Mouse (Mus musculus): ENCODE results near the gene Cacna2d3. TPM values are rescaled to one million over a fixed set of nuclear protein-coding genes. Genes with fewer than 3 reads are reported as not detected.

Cacna2d3 gene
- total RNA-seq (2023; ENCODE audit: inconsistent age) = 0.36 TPM in 1 of 4 replicates, not detected in the others

DNA sequence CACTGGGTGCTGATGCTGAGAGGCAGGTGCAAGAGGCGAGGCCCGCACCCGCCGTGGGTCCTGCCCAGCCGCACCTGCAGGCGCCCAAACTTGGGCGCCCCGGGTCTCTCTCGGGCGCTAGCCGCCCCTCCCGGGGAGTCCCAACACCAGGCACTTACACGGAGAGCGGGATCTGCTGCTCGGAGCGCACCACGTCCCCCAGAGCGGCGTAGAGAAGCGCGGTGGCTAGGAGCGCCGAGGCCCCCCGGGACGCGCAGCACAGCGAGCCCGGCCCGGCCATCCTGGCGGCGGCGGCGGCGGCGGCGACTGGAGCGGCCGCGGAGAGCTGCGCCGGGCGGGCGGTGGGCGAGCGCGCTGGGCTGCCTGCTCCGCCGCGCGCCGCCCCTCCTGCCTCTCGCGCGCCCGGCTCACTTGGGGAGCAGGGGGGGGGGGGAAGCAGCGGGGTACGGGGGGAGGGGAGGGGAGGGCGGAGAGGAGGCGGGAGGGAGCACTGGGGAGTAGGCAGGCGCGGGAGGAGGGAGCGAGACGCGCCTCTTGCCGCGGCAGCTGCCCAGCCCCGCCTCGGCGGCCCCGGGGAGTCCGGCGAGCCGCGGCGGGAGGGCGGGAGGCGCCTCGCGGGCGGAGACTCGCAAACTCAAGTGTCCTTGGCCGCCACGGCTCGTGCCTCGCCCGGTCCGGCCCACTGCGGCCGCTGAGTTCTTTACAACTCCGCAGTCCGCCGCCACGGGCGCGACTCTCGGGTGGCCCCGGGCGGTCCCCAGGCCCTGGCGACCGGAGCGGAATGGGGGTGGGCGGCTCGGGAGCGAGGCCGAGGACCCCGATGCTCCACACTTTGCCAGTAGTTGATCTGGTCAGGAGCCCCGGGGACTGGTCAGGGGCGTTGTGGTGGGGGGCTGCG lies at the start of gene Cacna2d3:
TSS of gene Cacna2d3 (minus strand) at position 377 of the 898 bp plus-strand sequence.

DNA sequence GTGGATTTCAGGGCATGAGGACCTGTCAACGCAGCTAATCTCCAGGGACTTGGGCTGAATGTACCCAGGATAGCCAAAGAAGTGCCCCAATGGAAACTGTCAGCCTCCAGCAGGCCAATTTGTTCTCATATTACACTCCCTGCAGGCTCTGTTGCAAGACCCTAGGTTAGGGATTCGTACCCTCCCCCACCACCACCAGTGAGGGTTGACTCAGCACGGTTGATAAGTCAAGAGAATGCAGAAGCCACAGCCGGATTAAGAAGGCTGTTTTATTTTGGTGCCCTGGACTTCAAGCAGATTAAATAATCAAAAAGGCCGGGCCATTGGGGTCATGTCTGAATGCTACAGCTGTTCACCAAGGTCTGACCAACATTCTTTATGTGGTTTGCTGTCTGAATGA lies 703.8 kb downstream of the Cacna2d3 start, which contains the start of gene Lrtm1:
TSS of gene Lrtm1 (plus strand) at position 326 of the 400 bp plus-strand sequence.

Other genes starting within 250 kb of the Cacna2d3 start
- gene Selenok, start 246.4 kb upstream of the Cacna2d3 start, total RNA-seq (2023; ENCODE audit: inconsistent age) = 156 to 182 TPM (median 159 TPM) in 4 replicates

Data from B cell, adult (primary cell).